ENCODE assay signal across 19 mouse cellular contexts in genomic region chr7:136390066-136390465, GRCm38 (mm10).
DNase-seq lines count a peak whose midpoint lies in the region; ATAC-seq and TF ChIP-seq lines count a peak whose summit lies in the region.
"Had no signal": no experiment of that assay in that cellular context is flagged by ENCODE, and none has a peak within 500 bp of the region (broad histone marks: within the 10 kb centered on the region; RNA-seq: fewer than 3 reads in every experiment).

No protein-coding gene starts in this region.

- no peaks in the 10 kb centered on the region for H3K9me3 ChIP-seq in embryonic facial prominence, embryonic 11.5 days (replicated peaks; ENCODE audit: control insufficient read depth, low read length)
- H3K9me3 ChIP-seq in embryonic facial prominence, embryonic 10.5 days, result no peaks in the 10 kb centered on the region
- no peaks in the 10 kb centered on the region for H3K9me3 ChIP-seq in kidney, embryonic 14.5 days (ENCODE audit: control insufficient read depth, low read length)
- H3K9me3 ChIP-seq in limb, embryonic 14.5 days (ENCODE audit: control insufficient read depth, low read length), result no peaks in the 10 kb centered on the region
- H3K9me3 ChIP-seq: forebrain, embryonic 15.5 days; heart, embryonic 12.5 days; hindbrain, embryonic 10.5 days; liver, embryonic 15.5 days; midbrain, embryonic 10.5 days had no signal

- no peak overlapping the region for H3K27ac ChIP-seq in embryonic facial prominence, embryonic 11.5 days (replicated peaks; ENCODE audit: low read depth, low read length)
- H3K27ac ChIP-seq in embryonic facial prominence, embryonic 10.5 days (replicated peaks), result no peak overlapping the region
- no peak overlapping the region for H3K27ac ChIP-seq in kidney, embryonic 14.5 days (ENCODE audit: low read depth, low read length)
- H3K27ac ChIP-seq in limb, embryonic 14.5 days (replicated peaks; ENCODE audit: low read depth, low read length), result 0 out of 2 replicates have a peak overlapping the region, but pooled peaks have one; percentile 30
- H3K27ac ChIP-seq: forebrain, embryonic 15.5 days; hindbrain, embryonic 10.5 days; liver, embryonic 15.5 days; midbrain, embryonic 10.5 days had no signal

- no peak for ATAC-seq in embryonic facial prominence, embryonic 11.5 days (replicated peaks; ENCODE audit: insufficient number of reproducible peaks, low FRiP score, low TSS enrichment, low read depth)
- peak; percentile 39; the same call in 1 of the 2 replicates for ATAC-seq in kidney, embryonic 14.5 days (ENCODE audit: low FRiP score, low TSS enrichment)
- ATAC-seq in limb, embryonic 14.5 days (ENCODE audit: low FRiP score, low read depth), result peak; percentile 91
- ATAC-seq: forebrain, embryonic 15.5 days had no signal

- no peak overlapping the region for H3K9ac ChIP-seq in embryonic facial prominence, embryonic 11.5 days (replicated peaks; ENCODE audit: low read length)
- H3K9ac ChIP-seq in kidney, embryonic 14.5 days (ENCODE audit: low read depth, low read length), result no peak overlapping the region
- H3K9ac ChIP-seq in limb, embryonic 14.5 days (ENCODE audit: low read depth, low read length, severe bottlenecking), result no peak overlapping the region
- H3K9ac ChIP-seq: forebrain, embryonic 15.5 days; heart, embryonic 12.5 days; liver, embryonic 15.5 days had no signal

- H3K4me1 ChIP-seq in embryonic facial prominence, embryonic 11.5 days (ENCODE audit: control insufficient read depth, insufficient read depth, low read length), result no peaks in the 10 kb centered on the region
- peaks cover 8% of the 10 kb centered on the region for H3K4me1 ChIP-seq in embryonic facial prominence, embryonic 10.5 days
- H3K4me1 ChIP-seq in kidney, embryonic 14.5 days (ENCODE audit: control insufficient read depth, insufficient read depth, low read length), result 0 out of 2 replicates have a peak, but pooled peaks cover 2% of the 10 kb centered on the region
- H3K4me1 ChIP-seq in limb, embryonic 14.5 days (ENCODE audit: control insufficient read depth, insufficient read depth, low read length), result peaks cover 19% of the 10 kb centered on the region
- H3K4me1 ChIP-seq: heart, embryonic 12.5 days; hindbrain, embryonic 10.5 days; liver, embryonic 15.5 days had no signal

- H3K27me3 ChIP-seq in embryonic facial prominence, embryonic 11.5 days (ENCODE audit: control insufficient read depth, insufficient read depth, low read length), result no peaks in the 10 kb centered on the region
- no peaks in the 10 kb centered on the region for H3K27me3 ChIP-seq in embryonic facial prominence, embryonic 10.5 days (replicated peaks; ENCODE audit: low read depth, poor library complexity, severe bottlenecking)
- no peaks in the 10 kb centered on the region for H3K27me3 ChIP-seq in kidney, embryonic 14.5 days (ENCODE audit: control insufficient read depth, insufficient read depth, low read length)
- no peaks in the 10 kb centered on the region for H3K27me3 ChIP-seq in limb, embryonic 14.5 days (ENCODE audit: control insufficient read depth, insufficient read depth, low read length)
- H3K27me3 ChIP-seq: forebrain, embryonic 15.5 days; liver, embryonic 15.5 days had no signal

- H3K36me3 ChIP-seq in embryonic facial prominence, embryonic 11.5 days (replicated peaks; ENCODE audit: control insufficient read depth, insufficient read depth, low read depth, low read length), result no peaks in the 10 kb centered on the region
- no peaks in the 10 kb centered on the region for H3K36me3 ChIP-seq in embryonic facial prominence, embryonic 10.5 days (replicated peaks)
- no peaks in the 10 kb centered on the region for H3K36me3 ChIP-seq in kidney, embryonic 14.5 days (ENCODE audit: control insufficient read depth, insufficient read depth, low read length)
- no peaks in the 10 kb centered on the region for H3K36me3 ChIP-seq in limb, embryonic 14.5 days (ENCODE audit: control insufficient read depth, insufficient read depth, low read length)
- H3K36me3 ChIP-seq: forebrain, embryonic 15.5 days; heart, embryonic 12.5 days; hindbrain, embryonic 10.5 days; liver, embryonic 15.5 days; midbrain, embryonic 10.5 days had no signal

- TF ChIP-seq POLR2A in limb, embryonic 14.5 days (IDR thresholded peaks at IDR 0.05; ENCODE audit: borderline replicate concordance, extremely low read depth, insufficient read depth, insufficient read length), result no peak

- peak; percentile 58 for DNase-seq in embryonic facial prominence, embryonic 11.5 days (ENCODE audit: low spot score)
- no peak for DNase-seq in embryonic facial prominence, embryonic 10.5 days (ENCODE audit: low spot score)
- no peak for DNase-seq in kidney, adult 11 months
- DNase-seq in embryo, embryonic 11.5 days (ENCODE audit: low read depth, low spot score), result peak; percentile 46
- peak; percentile 69 for DNase-seq in limb, embryonic 14.5 days (ENCODE audit: low spot score)
- DNase-seq in cerebellum, postnatal 25 days, result no peak
- DNase-seq in thymus, postnatal 36 days, result no peak
- DNase-seq: adrenal gland, adult 2 months; cerebellum, postnatal 36 days; kidney, adult 9 months; layer of hippocampus, postnatal 36 days; right cerebral cortex, postnatal 4 days; thymus, postnatal 4 days had no signal

- 44% methylated on average over 8 of the region's 8 CpGs for WGBS in embryonic facial prominence, embryonic 11.5 days
- WGBS in embryonic facial prominence, embryonic 10.5 days, result 59% methylated on average over 8 of the region's 8 CpGs
- WGBS in kidney, embryonic 14.5 days, result 26% methylated on average over 8 of the region's 8 CpGs
- 6% methylated on average over 8 of the region's 8 CpGs for WGBS in limb, embryonic 14.5 days

- no peak overlapping the region for H3K4me3 ChIP-seq in embryonic facial prominence, embryonic 11.5 days (ENCODE audit: low read depth, low read length)
- no peak overlapping the region for H3K4me3 ChIP-seq in embryonic facial prominence, embryonic 10.5 days
- H3K4me3 ChIP-seq in kidney, embryonic 14.5 days (ENCODE audit: low read length), result no peak overlapping the region
- H3K4me3 ChIP-seq in limb, embryonic 14.5 days (replicated peaks; ENCODE audit: low read length), result no peak overlapping the region
- H3K4me3 ChIP-seq: forebrain, embryonic 15.5 days; heart, embryonic 12.5 days; hindbrain, embryonic 10.5 days; liver, embryonic 15.5 days; midbrain, embryonic 10.5 days had no signal

- H3K4me2 ChIP-seq in embryonic facial prominence, embryonic 11.5 days (ENCODE audit: low read depth, low read length), result no peak overlapping the region
- H3K4me2 ChIP-seq in kidney, embryonic 14.5 days (replicated peaks; ENCODE audit: low read depth, low read length), result no peak overlapping the region
- H3K4me2 ChIP-seq in limb, embryonic 14.5 days (replicated peaks; ENCODE audit: low read depth, low read length, severe bottlenecking), result no peak overlapping the region
- H3K4me2 ChIP-seq: forebrain, embryonic 15.5 days; heart, embryonic 12.5 days; liver, embryonic 15.5 days had no signal

Comparison
In these comparisons a context has a peak if more than half of its experiments do, and no peak if none do; other contexts are left out.
1. DNase-seq: peak in embryonic facial prominence, embryonic 11.5 days (single experiment), embryo, embryonic 11.5 days (single experiment) and limb, embryonic 14.5 days (single experiment); none in embryonic facial prominence, embryonic 10.5 days (single experiment), kidney, adult 11 months (single experiment), cerebellum, postnatal 25 days (0 of 2) and thymus, postnatal 36 days (0 of 2).